Mouse (Mus musculus) E14TG2a.4 (cell line): ENCODE measurements at regions not wholly inside any gene's neighbourhood (a gene's known extent, or its start where the extent isn't known, plus 50 kb on each side); places are given as distances from the start of the nearest gene placed in this dataset.

Experiments
- H3K27me3 ChIP-seq: 2 replicates; pipeline ENCODE4 v1.6.1; 2014; ENCODE audit warnings: low read length, control low read depth; ENCODE audit not compliant: insufficient read depth
- H3K36me3 ChIP-seq: 2 replicates; pipeline ENCODE4 v1.6.1; 2014; ENCODE audit warnings: low read length, control low read depth; ENCODE audit not compliant: insufficient read depth
- H3K4me1 ChIP-seq: replicated peaks from 2 replicates; pipeline ENCODE4 v1.6.1; 2014; ENCODE audit warnings: low read depth, low read length, control low read depth
- H3K4me3 ChIP-seq: replicated peaks from 2 replicates; pipeline ENCODE4 v1.5.1; 2014; ENCODE audit warnings: mild to moderate bottlenecking, low read length
- H3K9me3 ChIP-seq: 2 replicates; pipeline ENCODE4 v1.6.1; 2014; ENCODE audit warnings: low read length, control low read depth
- CTCF ChIP-seq: conservative IDR thresholded peaks from 2 replicates; pipeline ENCODE4 v1.5.1; 2014; ENCODE audit warnings: low read length
- NANOG ChIP-seq: IDR thresholded peaks from 2 replicates; pipeline ENCODE4 v1.6.1; 2014; ENCODE audit warnings: borderline replicate concordance, low read length, mixed read lengths
- POU5F1 ChIP-seq: IDR thresholded peaks from 2 replicates; pipeline ENCODE4 v1.6.1; 2014; ENCODE audit warnings: low read length, borderline replicate concordance

DNA sequence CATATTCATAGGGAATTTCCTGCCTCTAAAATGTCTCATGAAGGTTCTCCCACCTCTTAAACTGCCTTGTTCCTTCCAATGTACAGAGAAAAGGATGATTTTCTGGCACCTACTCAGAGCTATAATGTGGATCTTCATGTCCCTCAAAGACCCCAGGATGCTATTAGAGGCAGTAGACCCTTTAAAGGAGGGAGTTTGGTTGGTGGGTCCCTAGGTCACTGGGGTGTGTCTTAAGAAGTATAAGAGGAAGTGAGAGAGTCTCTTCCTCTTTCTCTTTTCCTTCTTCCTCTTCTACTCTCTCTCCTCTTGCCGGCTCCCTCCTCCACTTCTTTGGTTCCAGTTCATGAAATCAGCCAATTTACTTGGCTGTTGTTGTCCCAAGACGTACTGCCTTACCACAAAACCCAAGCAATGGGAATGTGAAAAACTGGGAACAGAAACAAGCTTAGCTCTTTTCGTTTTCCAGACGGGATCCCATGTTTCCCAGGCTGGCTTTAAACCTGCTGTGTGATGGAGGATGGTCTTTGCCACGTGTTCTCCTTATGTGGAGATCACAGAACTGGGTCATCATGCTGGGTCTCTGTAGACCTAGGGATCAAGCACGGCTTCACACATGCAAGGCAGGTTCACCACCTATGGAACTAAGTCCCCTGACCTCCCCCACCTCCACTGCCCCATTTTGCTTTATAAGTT lies 74.9 kb downstream of the Kctd12 start:
- H3K9me3 ChIP-seq, result no peaks in the 10 kb centered on the region
- no peak overlapping the region for H3K4me3 ChIP-seq
- no peaks in the 10 kb centered on the region for H3K36me3 ChIP-seq
- no peak for TF ChIP-seq CTCF
- H3K27me3 ChIP-seq, result no peaks in the 10 kb centered on the region
- no peaks in the 10 kb centered on the region for H3K4me1 ChIP-seq

DNA sequence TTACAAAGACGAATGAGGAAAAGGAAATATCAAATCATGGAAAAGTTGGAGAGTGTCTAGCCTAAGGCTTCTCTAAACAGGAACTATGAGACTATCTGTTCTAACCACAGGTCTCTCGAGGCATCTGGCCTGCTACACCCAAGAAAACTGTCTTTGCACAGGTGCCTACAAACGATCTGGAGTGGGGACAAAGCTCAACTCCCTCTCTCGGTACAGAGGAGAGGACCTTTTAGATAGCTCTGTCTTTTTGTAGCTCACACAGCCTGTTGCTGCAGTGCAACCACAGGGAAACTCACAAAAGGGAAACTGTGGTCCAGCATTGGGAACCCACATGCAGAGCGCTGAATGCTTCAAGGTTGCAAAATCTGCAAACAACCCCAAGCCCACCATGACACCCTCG lies 75.6 kb downstream of the Kctd12 start:
- Histone ChIP-seq H3K27me3 (no peaks in the 10 kb centered on the region), H3K4me1 (no peaks in the 10 kb centered on the region), H3K4me3 (no peak overlapping the region), H3K9me3 (no peaks in the 10 kb centered on the region), H3K36me3 (no peaks in the 10 kb centered on the region)
- no peak for TF ChIP-seq POU5F1
- TF ChIP-seq NANOG, result no peak
- no peak for TF ChIP-seq CTCF

DNA sequence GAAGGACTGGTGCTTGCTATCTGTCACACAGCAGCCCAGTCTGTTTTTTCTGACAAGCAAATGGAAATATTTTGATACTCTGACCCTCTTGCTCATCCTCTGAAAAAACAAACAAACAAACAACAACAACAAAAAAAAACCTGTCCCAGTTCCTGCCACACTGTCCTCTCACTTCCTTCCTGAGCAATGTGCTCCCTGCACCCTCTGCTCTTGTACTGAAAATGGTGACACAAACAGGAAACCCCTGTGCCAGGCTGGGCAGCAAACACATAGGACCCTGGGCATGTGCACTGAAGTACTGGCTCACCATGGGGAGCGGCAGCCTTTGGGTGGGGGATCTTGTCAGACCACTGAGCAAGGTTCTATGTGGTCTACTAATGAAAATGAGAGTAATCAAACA lies 76.2 kb downstream of the Kctd12 start:
- TF ChIP-seq CTCF, result no peak
- no peak for TF ChIP-seq POU5F1
- no peak for TF ChIP-seq NANOG
- no peaks in the 10 kb centered on the region for H3K27me3 ChIP-seq
- no peaks in the 10 kb centered on the region for H3K4me1 ChIP-seq
- H3K36me3 ChIP-seq, result no peaks in the 10 kb centered on the region
- H3K9me3 ChIP-seq, result no peaks in the 10 kb centered on the region
- no peak overlapping the region for H3K4me3 ChIP-seq

DNA sequence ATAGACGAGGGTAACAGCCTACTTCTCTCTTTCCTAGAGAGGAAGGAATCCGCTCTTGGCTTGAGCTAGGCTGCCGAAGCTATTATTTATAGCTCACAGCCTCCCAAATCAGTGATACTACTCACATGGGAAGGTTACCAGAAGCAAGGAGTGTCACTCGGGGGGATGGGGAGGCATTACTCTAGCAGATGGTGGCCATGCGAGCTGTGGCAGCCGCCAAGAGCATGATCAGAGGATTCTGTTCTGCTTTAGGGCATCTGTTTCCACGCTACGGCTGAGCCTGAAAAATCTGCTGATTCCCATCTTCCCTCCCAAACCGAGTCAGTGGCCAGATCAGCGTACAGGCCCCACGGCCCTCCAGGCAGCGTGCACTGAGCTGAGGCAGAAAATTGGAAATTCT lies 79.5 kb downstream of the Kctd12 start:
- Histone ChIP-seq H3K4me3 (no peak overlapping the region), H3K9me3 (no peaks in the 10 kb centered on the region)
- TF ChIP-seq POU5F1 (no peak), NANOG (no peak), CTCF (no peak)

DNA sequence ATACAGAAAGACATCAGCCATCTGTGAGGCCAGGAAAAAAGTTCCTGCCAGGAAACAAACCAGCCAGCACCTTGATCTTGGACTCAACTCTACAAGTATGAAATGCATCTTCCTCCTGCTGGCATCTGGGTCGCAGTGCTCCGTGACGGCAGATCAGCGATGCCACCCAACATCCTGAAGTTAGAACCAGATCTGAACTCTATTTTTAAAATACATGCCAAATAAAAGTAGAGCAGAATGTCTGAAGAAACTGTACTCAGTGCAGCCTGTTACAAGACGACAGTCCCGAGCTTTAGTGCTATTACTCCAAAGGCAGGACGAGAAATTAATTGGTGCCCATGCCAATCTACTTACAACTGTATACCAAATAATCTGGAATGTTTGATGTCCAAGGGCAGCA lies 80.2 kb downstream of the Kctd12 start:
- H3K9me3 ChIP-seq, result no peaks in the 10 kb centered on the region
- no peaks in the 10 kb centered on the region for H3K36me3 ChIP-seq
- no peaks in the 10 kb centered on the region for H3K4me1 ChIP-seq
- H3K27me3 ChIP-seq, result no peaks in the 10 kb centered on the region
- TF ChIP-seq NANOG (no peak), CTCF (no peak), POU5F1 (no peak)
- H3K4me3 ChIP-seq, result no peak overlapping the region

More for the DNA sequence above, 79.5 kb downstream of the Kctd12 start:
- H3K36me3 ChIP-seq, result no peaks in the 10 kb centered on the region
- H3K27me3 ChIP-seq, result no peaks in the 10 kb centered on the region
- no peaks in the 10 kb centered on the region for H3K4me1 ChIP-seq

DNA sequence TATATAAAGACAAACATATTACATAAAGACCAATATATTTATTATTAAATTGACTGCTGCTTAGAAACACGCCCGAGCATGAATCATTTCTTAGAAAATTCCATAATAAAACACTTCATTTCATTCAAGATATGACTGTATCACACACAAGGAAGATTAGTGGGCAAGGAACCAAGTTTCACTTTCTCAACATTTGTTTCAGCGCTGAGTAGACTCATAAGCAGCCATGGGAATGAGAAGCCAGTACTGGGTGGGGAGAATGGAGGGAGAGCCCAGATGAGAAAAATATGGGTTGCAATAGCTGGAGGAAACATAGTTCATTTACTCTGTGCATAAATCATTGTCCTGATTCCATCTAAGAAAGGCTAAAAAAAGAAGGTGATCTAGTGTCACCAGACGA lies 84.0 kb downstream of the Kctd12 start:
- no peak for TF ChIP-seq CTCF
- TF ChIP-seq NANOG, result no peak
- no peak for TF ChIP-seq POU5F1
- no peaks in the 10 kb centered on the region for H3K4me1 ChIP-seq
- no peak overlapping the region for H3K4me3 ChIP-seq
- H3K27me3 ChIP-seq, result no peaks in the 10 kb centered on the region
- no peaks in the 10 kb centered on the region for H3K36me3 ChIP-seq
- no peaks in the 10 kb centered on the region for H3K9me3 ChIP-seq

DNA sequence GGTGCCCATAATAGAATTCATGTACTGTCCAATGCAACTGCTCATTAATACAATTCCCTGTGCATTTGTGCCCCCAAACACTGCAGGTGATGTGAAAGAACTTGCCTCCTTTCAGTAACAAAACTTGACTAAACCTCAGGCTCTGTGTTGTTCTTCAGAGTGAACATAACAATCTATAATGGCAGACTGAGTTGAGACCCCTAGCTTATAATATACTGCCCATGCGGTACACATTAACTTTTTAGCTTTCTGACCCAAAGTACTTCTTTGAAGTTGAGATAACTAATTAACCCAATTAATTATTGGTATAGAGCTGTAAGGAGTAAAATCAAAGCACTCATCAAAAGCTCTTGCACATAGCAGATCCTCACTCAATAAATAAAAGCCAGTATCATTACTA lies 85.4 kb downstream of the Kctd12 start:
- Histone ChIP-seq H3K9me3 (no peaks in the 10 kb centered on the region), H3K4me1 (no peaks in the 10 kb centered on the region), H3K27me3 (no peaks in the 10 kb centered on the region), H3K4me3 (no peak overlapping the region), H3K36me3 (no peaks in the 10 kb centered on the region)
- no peak for TF ChIP-seq NANOG
- TF ChIP-seq CTCF, result no peak
- TF ChIP-seq POU5F1, result no peak

DNA sequence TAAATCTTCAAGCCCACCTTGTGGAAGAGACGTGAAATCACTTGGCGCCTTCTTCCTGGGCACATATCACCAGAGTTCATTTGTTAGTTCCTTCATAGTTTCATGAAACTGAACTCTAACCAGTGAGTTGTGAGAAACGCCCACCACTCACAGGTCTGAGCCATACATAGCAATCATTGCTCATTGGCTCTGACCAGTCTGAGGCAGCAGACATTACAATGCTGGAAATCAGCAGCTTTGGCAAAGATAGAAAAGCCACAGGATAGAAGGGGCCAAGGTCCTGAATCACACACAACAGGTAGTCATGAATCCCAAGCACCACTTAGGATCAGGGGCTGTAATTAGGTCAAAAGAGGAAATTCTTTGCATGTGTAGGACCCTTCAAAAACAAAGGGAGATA lies 85.9 kb downstream of the Kctd12 start:
- no peaks in the 10 kb centered on the region for H3K9me3 ChIP-seq
- no peak for TF ChIP-seq NANOG
- no peak for TF ChIP-seq POU5F1
- no peak for TF ChIP-seq CTCF
- no peak overlapping the region for H3K4me3 ChIP-seq
- H3K36me3 ChIP-seq, result no peaks in the 10 kb centered on the region
- H3K4me1 ChIP-seq, result no peaks in the 10 kb centered on the region
- no peaks in the 10 kb centered on the region for H3K27me3 ChIP-seq

DNA sequence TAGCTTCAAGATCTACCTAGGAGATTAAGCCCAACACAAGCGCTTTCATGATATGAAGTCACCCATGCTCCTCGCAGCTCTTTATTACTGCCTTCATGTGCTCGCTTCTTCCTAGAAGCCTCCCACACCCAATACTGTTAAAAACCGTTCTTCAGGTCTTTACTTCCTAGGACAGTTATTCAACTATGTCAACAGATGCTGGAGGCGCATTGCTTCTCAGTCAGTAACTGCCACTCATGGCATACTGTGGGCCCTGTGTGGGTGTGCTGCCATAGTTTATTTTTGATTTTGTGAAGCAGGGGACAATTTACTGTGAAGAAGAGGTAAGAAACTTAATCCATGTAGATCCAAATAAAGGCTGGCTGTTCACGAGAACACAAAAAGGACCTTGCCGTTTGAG lies 89.2 kb downstream of the Kctd12 start:
- H3K9me3 ChIP-seq, result no peaks in the 10 kb centered on the region
- TF ChIP-seq POU5F1 (no peak), CTCF (no peak), NANOG (no peak)
- H3K27me3 ChIP-seq, result no peaks in the 10 kb centered on the region
- no peaks in the 10 kb centered on the region for H3K4me1 ChIP-seq
- no peaks in the 10 kb centered on the region for H3K36me3 ChIP-seq
- H3K4me3 ChIP-seq, result no peak overlapping the region
